Mouse (Mus musculus) bone marrow macrophage, adult 2 months (primary cell): ENCODE measurements around the gene Ndst2.

Experiments
- CTCF ChIP-seq: IDR thresholded peaks from 2 replicates; pipeline ENCODE4 v1.5.1; 2012; ENCODE audit warnings: low read depth, mild to moderate bottlenecking, low read length, moderate library complexity
- POLR2A ChIP-seq: IDR thresholded peaks from 2 replicates; pipeline ENCODE4 v1.6.1; 2012; ENCODE audit warnings: mild to moderate bottlenecking, low read depth, low read length, borderline replicate concordance

- TF ChIP-seq CTCF (no peak), POLR2A (no peak)
Observed at GRCm38 (mm10) chr14:20783526-20783925, 49.2 kb upstream of the Ndst2 start.
